Mouse (Mus musculus) ES-Bruce4 (cell line): Measurements from ENCODE around the gene Sun2.

Source experiments
- EP300 ChIP-seq: IDR thresholded peaks from 2 replicates; pipeline ENCODE4 v1.6.1; 2011; ENCODE audit warnings: low read depth, low read length; ENCODE audit not compliant: insufficient read depth
- POLR2A ChIP-seq: IDR thresholded peaks from one replicate; pipeline ENCODE4 v1.8.1; 2011; ENCODE audit warnings: low read length; ENCODE audit not compliant: insufficient read depth

GRCm38 (mm10) chr15:79777749-79778148 is 35.4 kb upstream of the Sun2 start, which contains the start of gene Dnal4:
- TF ChIP-seq EP300, result no peak
- no peak for TF ChIP-seq POLR2A
